11 mouse cellular contexts compared by ENCODE assay signal in the genomic region with DNA sequence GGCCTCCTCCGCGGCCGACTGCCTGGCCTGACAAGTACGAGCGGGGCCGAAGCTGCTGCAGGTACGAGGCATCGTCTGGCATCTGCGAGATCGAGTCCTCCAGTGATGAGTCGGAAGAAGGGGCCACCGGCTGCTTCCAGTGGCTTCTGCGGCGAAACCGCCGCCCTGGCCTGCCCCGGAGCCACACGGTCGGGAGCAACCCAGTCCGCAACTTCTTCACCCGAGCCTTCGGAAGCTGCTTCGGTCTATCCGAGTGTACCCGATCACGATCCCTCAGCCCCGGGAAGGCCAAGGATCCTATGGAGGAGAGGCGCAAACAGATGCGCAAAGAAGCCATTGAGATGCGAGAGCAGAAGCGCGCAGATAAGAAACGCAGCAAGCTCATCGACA. TPM values are rescaled to one million over a fixed set of nuclear protein-coding genes. Genes with fewer than 3 reads are reported as not detected.
DNase-seq lines count a peak whose midpoint lies in the region; ATAC-seq and TF ChIP-seq lines count a peak whose summit lies in the region.
"Had no signal": no experiment of that assay in that cellular context is flagged by ENCODE, and none has a peak within 500 bp of the region (broad histone marks: within the 10 kb centered on the region; RNA-seq: fewer than 3 reads in every experiment).

No protein-coding gene starts in this region.

- no peak overlapping the region for H3K27ac ChIP-seq in testis, adult 2 months (ENCODE audit: control insufficient read depth, insufficient read depth, low read depth, low read length)
- no peak overlapping the region for H3K27ac ChIP-seq in liver, embryonic 14.5 days
- H3K27ac ChIP-seq: layer of hippocampus, adult 2 months had no signal

- TF ChIP-seq POLR2A in testis, adult 2 months (IDR thresholded peaks at IDR 0.05; ENCODE audit: control insufficient read depth, low read depth, low read length) = no peak

- H3K9ac ChIP-seq in liver, embryonic 14.5 days (replicated peaks) = no peak overlapping the region

- DNase-seq in adrenal gland, adult 2 months = peak; percentile 8
- no peak for DNase-seq in adrenal gland, postnatal 14 days
- no peak for DNase-seq in testis, postnatal 10 days (ENCODE audit: low spot score)
- no peak for DNase-seq in liver, embryonic 14.5 days (ENCODE audit: low read depth in 3 of 3, low spot score in 3 of 3)
- DNase-seq in cerebellum, adult 9-10 months = no peak
- DNase-seq in layer of hippocampus, adult 11-12 months (ENCODE audit: low spot score) = no peak
- DNase-seq: embryo, embryonic 11 days; thymus, adult 18-20 months had no signal

- 58% methylated on average over 34 of the region's 34 CpGs for WGBS in liver, embryonic 14.5 days (ENCODE audit: insufficient replicate concordance)

- ATAC-seq in liver, embryonic 14.5 days (ENCODE audit: insufficient read depth) = no peak
- no peak for ATAC-seq in inflammation-experienced regulatory T-cells, adult 6 months

- H3K27me3 ChIP-seq in testis, adult 2 months (ENCODE audit: control insufficient read depth, insufficient read depth, low read length) = no peaks in the 10 kb centered on the region; the same call in 1 of the 2 replicates
- peaks cover 39% of the 10 kb centered on the region for H3K27me3 ChIP-seq in liver, embryonic 14.5 days (ENCODE audit: control insufficient read depth, insufficient read depth, low read length)

- TF ChIP-seq EP300 in liver, embryonic 14.5 days (IDR thresholded peaks at IDR 0.05; ENCODE audit: low read depth) = no peak

- H3K4me1 ChIP-seq in testis, adult 2 months (ENCODE audit: control insufficient read depth, insufficient read depth, low read length) = peaks cover 18% of the 10 kb centered on the region
- 0 out of 4 replicates have a peak, but pooled peaks cover 0 to 2% of the 10 kb centered on the region in 2 experiments for H3K4me1 ChIP-seq in liver, embryonic 14.5 days (replicated peaks; ENCODE audit: control insufficient read depth in 2 of 2, insufficient read depth in 2 of 2, low read length in 1 of 2)

- H3K36me3 ChIP-seq in testis, adult 2 months (ENCODE audit: control insufficient read depth, insufficient read depth, low read length) = no peaks in the 10 kb centered on the region
- no peaks in the 10 kb centered on the region for H3K36me3 ChIP-seq in liver, embryonic 14.5 days (replicated peaks; ENCODE audit: control insufficient read depth, insufficient read depth, low read depth)

- TF ChIP-seq CTCF in testis, adult 2 months (IDR thresholded peaks at IDR 0.05; ENCODE audit: control insufficient read depth, insufficient read depth, insufficient replicate concordance, low read depth, low read length) = no peak
- no peak for TF ChIP-seq CTCF in liver, embryonic 14.5 days (IDR thresholded peaks at IDR 0.05; ENCODE audit: low read depth)

- no peaks in the 10 kb centered on the region; the same call in 1 of the 2 replicates for H3K9me3 ChIP-seq in liver, embryonic 14.5 days (ENCODE audit: control insufficient read depth, low read length)

- peak overlapping the region; percentile 34 for H3K4me2 ChIP-seq in liver, embryonic 14.5 days (ENCODE audit: low read depth)

- H3K4me3 ChIP-seq in testis, adult 2 months (ENCODE audit: control insufficient read depth, low read depth, low read length) = peak overlapping the region; percentile 57
- peak overlapping the region; percentile 16 to 22 for H3K4me3 ChIP-seq in liver, embryonic 14.5 days (ENCODE audit: insufficient read depth in 1 of 2, low read depth in 2 of 2, low read length in 2 of 2)
- H3K4me3 ChIP-seq: layer of hippocampus, adult 2 months had no signal

RNA-seq across cellular contexts. Expression of gene Gnas, which starts 15.6 kb away (rescaled TPM):
- 1,000 to 10,000 TPM; 2,774 to 2,898 TPM for total RNA-seq in adrenal gland, adult 2 months (2021)
- polyA plus RNA-seq in adrenal gland, adult 2 months (2012; rRNA removed) = 1,329 and 1,576 TPM in 2 replicates
- total RNA-seq in adrenal gland, postnatal 14 days (2021) = 4,967 and 5,329 TPM in 2 replicates
- 139 and 161 TPM in 2 replicates for polyA plus RNA-seq in testis, adult 2 months (2012; rRNA removed)
- polyA plus RNA-seq in liver, embryonic 14.5 days (2012; rRNA removed) = 231 and 302 TPM in 2 replicates
- 286 and 331 TPM in 2 replicates for polyA plus RNA-seq in liver, embryonic 14.5 days (2014; fragmentation: Nextera tagmentation; extraction: Ambion mirVana)
- polyA plus RNA-seq in inflammation-experienced regulatory T-cells, adult 6 months (2017; shearing (Covaris generic)) = 100 to 1,000 TPM; 121 to 127 (median 126) TPM

RNA-seq across cellular contexts. Expression of gene Gm20721, which starts 46.7 kb away (rescaled TPM):
- 1 to 10 TPM; 2.1 to 2.5 TPM for total RNA-seq in adrenal gland, adult 2 months (2021)
- polyA plus RNA-seq in adrenal gland, adult 2 months (2012; rRNA removed) = 0.07 TPM in 1 of 2 replicates, not detected in the other
- total RNA-seq in adrenal gland, postnatal 14 days (2021) = 4.6 and 5.4 TPM in 2 replicates
- polyA plus RNA-seq in testis, adult 2 months (2012; rRNA removed) = not detected in 2 replicates
- polyA plus RNA-seq in liver, embryonic 14.5 days (2012; rRNA removed) = 0.14 and 0.74 TPM in 2 replicates
- 0.64 and 0.88 TPM in 2 replicates for polyA plus RNA-seq in liver, embryonic 14.5 days (2014; fragmentation: Nextera tagmentation; extraction: Ambion mirVana)
- polyA plus RNA-seq in inflammation-experienced regulatory T-cells, adult 6 months (2017; shearing (Covaris generic)) = not detected
